Mouse (Mus musculus) midbrain, embryonic 14.5 days (tissue): ENCODE measurements around the gene Popdc3. TPM values are rescaled to one million over a fixed set of nuclear protein-coding genes. Genes with fewer than 3 reads are reported as not detected.

ENCODE experiments used
- ATAC-seq: fragments of 200-750 bp; cut with Nextera tagmentation; 2 replicates; pipeline ENCODE4 v1.8.0; 2017; ENCODE audit warnings: moderate number of reproducible peaks, moderate library complexity; ENCODE audit not compliant: low FRiP score, low TSS enrichment
- DNase-seq: peaks from one replicate; pipeline ENCODE4 v3.0.0-alpha.2; 2015
- H3K27ac ChIP-seq: fragments of 300-500 bp; sonication (generic); replicated peaks from 2 replicates; pipeline ENCODE4 v1.5.1; 2014; ENCODE audit warnings: mild to moderate bottlenecking, low read depth, low read length, moderate library complexity
- H3K27me3 ChIP-seq: fragments of 300-500 bp; sonication (generic); 2 replicates; pipeline ENCODE4 v1.6.1; 2014; ENCODE audit warnings: low read length, control low read depth, mixed read lengths; ENCODE audit not compliant: control insufficient read depth, insufficient read depth
- H3K36me3 ChIP-seq: fragments of 300-500 bp; sonication (generic); 2 replicates; pipeline ENCODE4 v1.6.1; 2014; ENCODE audit warnings: low read length, control low read depth; ENCODE audit not compliant: control insufficient read depth, insufficient read depth
- H3K4me1 ChIP-seq: fragments of 300-500 bp; sonication (generic); 2 replicates; pipeline ENCODE4 v1.6.1; 2014; ENCODE audit warnings: mild to moderate bottlenecking, antibody characterized with exemption, low read length, control low read depth; ENCODE audit not compliant: control insufficient read depth, insufficient read depth
- H3K4me2 ChIP-seq: fragments of 300-500 bp; sonication (generic); 2 replicates; pipeline ENCODE4 v1.6.1; 2014; ENCODE audit warnings: mild to moderate bottlenecking, low read length, moderate library complexity
- H3K4me3 ChIP-seq: fragments of 300-500 bp; sonication (generic); replicated peaks from 2 replicates; pipeline ENCODE4 v1.5.1; 2014; ENCODE audit warnings: low read depth, low read length
- H3K9ac ChIP-seq: fragments of 300-500 bp; sonication (generic); replicated peaks from 2 replicates; pipeline ENCODE4 v1.6.1; 2014; ENCODE audit warnings: mild to moderate bottlenecking, low read length, moderate library complexity
- H3K9me3 ChIP-seq: fragments of 300-500 bp; sonication (generic); 2 replicates; pipeline ENCODE4 v1.6.1; 2016; ENCODE audit warnings: low read length, control low read depth, mixed read lengths; ENCODE audit not compliant: control insufficient read depth
- WGBS: fragments of 180-500 bp; shearing (Covaris S2); extraction: QIAGEN DNeasy Blood & Tissue Kit; methylation state at CpG from one replicate; pipeline ENCODE4 v1.1.7; 2014; 5-methylcytosine and 5-hydroxymethylcytosine counted together
- polyA plus RNA-seq: library from polyadenylated mRNA; unstranded; fragments of >200 nt; fragmentation: Nextera tagmentation; extraction: Ambion mirVana; gene quantifications from 2 replicates; pipeline ENCODE4 v1.2.1, GENCODE M21; 2014

Popdc3 gene
- polyA plus RNA-seq, 1 experiment from 2014 or later, result 0.79 TPM

DNA sequence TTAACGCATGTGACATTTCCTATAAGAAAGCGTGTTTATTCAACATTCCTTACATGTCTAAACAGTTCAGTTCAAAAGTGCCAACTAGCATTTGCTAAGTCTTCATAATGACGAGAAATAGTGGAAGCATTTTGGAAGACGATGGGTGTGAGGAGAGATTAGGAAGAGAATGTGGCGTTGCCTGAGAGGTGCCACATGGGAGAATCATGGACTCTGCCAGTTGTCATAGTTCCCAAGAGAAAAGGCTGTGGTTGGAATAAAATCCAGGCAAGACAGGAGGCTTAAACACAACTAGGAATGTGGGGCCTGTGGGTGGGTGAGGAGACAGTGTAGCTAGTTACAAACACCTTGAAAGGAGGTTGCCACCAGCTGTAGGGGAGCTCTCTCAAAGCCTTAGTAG is 127.3 kb downstream of the Popdc3 start:
- Histone ChIP-seq H3K9me3 (no peaks in the 10 kb centered on the region), H3K4me2 (no peak overlapping the region), H3K9ac (no peak overlapping the region), H3K27ac (no peak overlapping the region), H3K4me3 (no peak overlapping the region), H3K4me1 (no peaks in the 10 kb centered on the region), H3K27me3 (no peaks in the 10 kb centered on the region), H3K36me3 (no peaks in the 10 kb centered on the region)
- ATAC-seq, result no peak
- 81% methylated on average over 5 of the region's 5 CpGs for WGBS
- DNase-seq, result no peak

DNA sequence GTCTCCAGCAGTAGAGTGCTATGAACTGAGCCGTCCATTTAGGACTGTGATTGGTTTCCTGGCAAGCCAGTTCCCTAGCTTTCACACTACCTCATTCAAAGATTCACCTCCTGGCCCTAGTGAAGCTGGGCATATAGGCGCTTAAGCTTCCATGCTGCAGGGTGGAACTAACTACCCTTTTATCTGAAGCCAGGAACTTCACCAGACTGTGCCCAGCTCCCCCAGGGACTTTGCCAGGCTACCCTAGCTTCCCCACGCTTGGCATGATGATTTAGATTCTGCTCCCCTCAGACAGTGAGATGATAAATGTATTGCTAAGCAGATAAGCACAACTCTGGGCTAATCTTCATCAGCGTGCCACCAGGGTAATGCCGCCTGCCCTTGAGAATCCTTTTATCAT is 133.2 kb downstream of the Popdc3 start:
- Histone ChIP-seq H3K36me3 (no peaks in the 10 kb centered on the region), H3K27me3 (no peaks in the 10 kb centered on the region), H3K27ac (no peak overlapping the region), H3K9me3 (no peaks in the 10 kb centered on the region), H3K9ac (no peak overlapping the region), H3K4me2 (no peak overlapping the region), H3K4me1 (no peaks in the 10 kb centered on the region), H3K4me3 (no peak overlapping the region)
- whole genome bisulfite sequencing, result 71% methylated on average over 5 of the region's 5 CpGs
- no peak for DNase-seq
- no peak for ATAC-seq

DNA sequence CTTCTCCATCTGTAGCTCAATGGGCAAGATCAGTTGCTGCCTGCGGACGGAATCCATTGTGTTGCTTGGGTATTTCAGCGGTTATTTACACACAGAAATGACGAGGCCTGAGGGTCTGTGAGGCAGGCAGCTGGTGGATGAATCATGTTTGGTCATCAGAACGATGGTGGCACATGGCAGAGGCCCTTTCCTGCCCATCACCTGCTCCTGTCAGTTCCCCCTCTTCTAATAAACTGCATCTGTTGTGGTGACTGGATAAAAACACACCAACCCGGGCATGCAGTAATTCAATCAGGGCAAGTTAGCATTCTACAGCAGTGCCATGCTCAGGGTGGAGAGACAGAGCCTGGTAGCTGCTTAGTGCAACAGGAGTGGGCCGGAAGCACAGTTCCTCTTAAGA is 133.7 kb downstream of the Popdc3 start:
- ATAC-seq, result no peak

DNA sequence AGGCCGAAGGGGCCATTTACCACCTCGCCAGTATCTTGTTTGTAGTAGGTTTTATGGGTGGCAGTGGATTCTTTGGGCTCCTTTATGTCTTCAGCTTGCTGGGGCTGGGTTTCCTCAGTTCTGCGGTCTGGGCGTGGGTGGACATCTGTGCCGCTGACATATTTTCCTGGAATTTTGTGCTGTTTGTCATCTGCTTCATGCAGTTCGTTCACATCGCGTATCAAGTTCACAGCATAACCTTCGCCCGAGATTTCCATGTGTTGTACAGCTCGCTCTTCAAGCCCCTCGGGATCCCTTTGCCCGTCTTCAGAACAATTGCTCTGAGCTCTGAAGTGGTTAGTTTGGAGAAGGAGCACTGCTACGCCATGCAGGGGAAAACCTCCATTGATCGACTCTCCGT is 137.0 kb downstream of the Popdc3 start:
- Histone ChIP-seq H3K27ac (no peak overlapping the region), H3K4me2 (no peak overlapping the region), H3K4me3 (no peak overlapping the region), H3K36me3 (no peaks in the 10 kb centered on the region), H3K9me3 (no peaks in the 10 kb centered on the region), H3K4me1 (no peaks in the 10 kb centered on the region), H3K27me3 (no peaks in the 10 kb centered on the region), H3K9ac (no peak overlapping the region)
- DNase-seq (no peak), ATAC-seq (no peak)
- WGBS, result 93% methylated on average over 16 of the region's 16 CpGs

More for the DNA sequence above, 133.7 kb downstream of the Popdc3 start:
- no peak overlapping the region for H3K9ac ChIP-seq
- H3K27me3 ChIP-seq, result no peaks in the 10 kb centered on the region
- 62% methylated on average over 7 of the region's 7 CpGs for WGBS
- no peaks in the 10 kb centered on the region for H3K36me3 ChIP-seq
- H3K4me3 ChIP-seq, result no peak overlapping the region
- no peak for DNase-seq
- no peaks in the 10 kb centered on the region for H3K4me1 ChIP-seq
- no peaks in the 10 kb centered on the region for H3K9me3 ChIP-seq
- no peak overlapping the region for H3K4me2 ChIP-seq
- H3K27ac ChIP-seq, result no peak overlapping the region

DNA sequence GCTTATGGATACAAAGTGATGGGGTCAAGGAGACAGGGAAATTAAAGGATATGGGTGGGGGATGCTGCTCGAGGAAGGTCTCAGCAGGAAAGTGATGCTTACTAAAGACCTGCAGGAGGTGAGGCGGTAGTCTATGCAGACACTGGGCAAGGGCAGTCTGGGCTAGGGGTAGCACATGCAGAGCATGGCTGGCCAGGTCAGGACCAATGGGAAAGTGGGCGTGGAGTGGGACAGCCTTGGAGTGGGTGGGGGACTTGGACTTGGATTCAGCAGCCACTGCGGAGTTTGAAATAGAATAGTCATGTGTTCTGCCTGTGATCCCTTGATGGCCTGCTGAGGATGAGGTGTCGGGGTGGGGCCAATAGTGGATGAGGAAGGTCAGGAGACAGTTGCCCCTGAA is 141.0 kb downstream of the Popdc3 start:
- WGBS, result 90% methylated on average over 5 of the region's 5 CpGs
- no peak overlapping the region for H3K9ac ChIP-seq
- no peak overlapping the region for H3K4me2 ChIP-seq
- H3K27me3 ChIP-seq, result no peaks in the 10 kb centered on the region
- H3K4me1 ChIP-seq, result no peaks in the 10 kb centered on the region
- DNase-seq, result no peak
- ATAC-seq, result no peak
- no peaks in the 10 kb centered on the region for H3K36me3 ChIP-seq
- H3K9me3 ChIP-seq, result no peaks in the 10 kb centered on the region
- no peak overlapping the region for H3K27ac ChIP-seq
- no peak overlapping the region for H3K4me3 ChIP-seq

DNA sequence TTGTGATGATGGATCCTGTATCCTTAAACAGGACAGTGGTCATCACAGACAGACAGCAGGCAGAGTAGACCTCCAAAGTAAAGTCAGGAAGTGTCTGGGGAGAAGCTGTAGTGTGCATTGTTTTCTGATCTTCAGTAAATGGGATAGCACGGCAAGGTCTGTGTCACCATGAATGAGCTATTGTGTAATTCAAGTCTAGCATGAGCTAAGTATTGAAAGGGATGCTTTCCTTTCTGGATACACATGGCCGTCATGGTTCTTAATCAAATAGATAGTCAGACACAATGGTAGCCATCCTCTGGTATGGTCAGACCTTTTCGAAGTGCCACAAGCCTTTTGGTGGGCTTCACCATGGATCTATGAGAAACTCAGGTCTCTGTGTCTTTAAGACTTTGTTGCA is 142.4 kb downstream of the Popdc3 start:
- H3K27me3 ChIP-seq, result no peaks in the 10 kb centered on the region
- H3K27ac ChIP-seq, result no peak overlapping the region
- no peaks in the 10 kb centered on the region for H3K36me3 ChIP-seq
- no peaks in the 10 kb centered on the region for H3K9me3 ChIP-seq
- no peak overlapping the region for H3K9ac ChIP-seq
- no peak overlapping the region for H3K4me3 ChIP-seq
- no peak overlapping the region for H3K4me2 ChIP-seq
- 45% methylated on average over 3 of the region's 3 CpGs for WGBS
- DNase-seq (no peak), ATAC-seq (no peak)
- H3K4me1 ChIP-seq, result no peaks in the 10 kb centered on the region

DNA sequence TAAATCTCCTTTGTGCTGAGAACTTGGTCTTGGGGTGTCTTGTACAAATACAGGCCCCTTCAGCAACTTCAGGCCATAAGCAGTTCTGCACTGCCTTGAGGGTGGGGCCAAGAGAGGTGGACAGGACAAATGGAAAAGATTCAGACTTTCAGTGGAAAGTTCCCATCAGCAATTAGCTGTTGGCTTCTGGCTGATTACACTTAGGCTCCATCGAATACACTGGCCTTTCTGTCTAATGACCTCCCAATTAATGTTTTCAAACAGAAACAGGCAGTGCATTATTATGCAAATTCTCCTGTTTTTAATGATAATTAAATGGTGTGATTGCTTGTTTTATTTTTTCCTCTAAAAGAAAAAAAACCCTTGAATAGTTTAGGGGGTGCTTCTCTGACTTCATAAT is 146.3 kb downstream of the Popdc3 start:
- 65% methylated on average over 1 of the region's 1 CpGs for WGBS
- no peaks in the 10 kb centered on the region for H3K4me1 ChIP-seq
- no peaks in the 10 kb centered on the region for H3K36me3 ChIP-seq
- no peaks in the 10 kb centered on the region for H3K9me3 ChIP-seq
- H3K4me3 ChIP-seq, result no peak overlapping the region
- ATAC-seq (no peak), DNase-seq (no peak)
- no peaks in the 10 kb centered on the region for H3K27me3 ChIP-seq
- H3K9ac ChIP-seq, result no peak overlapping the region
- H3K4me2 ChIP-seq, result no peak overlapping the region
- no peak overlapping the region for H3K27ac ChIP-seq

DNA sequence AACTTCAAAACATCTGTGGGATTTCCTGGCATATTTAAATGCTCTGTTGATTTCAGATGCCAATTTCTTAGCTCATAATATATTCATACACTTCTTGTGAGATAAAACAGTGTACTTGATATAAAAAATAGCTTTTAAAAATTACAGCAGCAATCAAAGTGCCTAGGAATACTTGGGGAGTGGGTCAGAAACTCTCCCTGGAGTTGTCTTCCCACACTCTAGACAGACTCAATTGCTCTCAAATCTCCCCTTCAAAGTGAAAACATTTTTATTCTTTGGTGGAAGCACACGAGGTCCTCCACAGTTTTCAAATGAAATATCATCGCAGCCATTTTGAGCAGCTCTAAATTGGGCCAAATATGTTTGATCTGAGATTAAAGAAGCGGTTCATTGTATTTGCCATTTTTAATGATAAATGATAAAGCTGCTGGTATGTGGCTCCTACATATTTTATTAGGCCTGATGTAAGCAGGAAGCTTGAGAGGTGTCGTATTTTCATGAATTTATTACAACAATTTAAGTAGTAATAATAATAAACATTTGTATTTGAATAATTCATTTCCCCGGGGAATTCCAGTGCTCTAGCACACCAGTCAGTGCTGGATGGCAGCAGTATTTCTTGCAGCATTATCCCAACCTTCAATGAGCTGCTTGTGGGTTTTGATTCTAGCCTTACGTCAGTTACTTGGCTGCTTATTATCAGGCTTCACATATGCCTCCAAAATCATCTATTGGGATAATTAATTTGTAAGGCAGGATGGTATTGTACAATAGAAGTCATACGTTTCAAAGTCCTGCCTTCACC is 150.5 kb downstream of the Popdc3 start:
- H3K27ac ChIP-seq, result no peak overlapping the region
- H3K4me1 ChIP-seq, result no peaks in the 10 kb centered on the region
- H3K9me3 ChIP-seq, result no peaks in the 10 kb centered on the region
- ATAC-seq (no peak; the same call in 1 of the 2 replicates), DNase-seq (peak; percentile 58)
- no peaks in the 10 kb centered on the region for H3K27me3 ChIP-seq
- H3K4me2 ChIP-seq, result no peak overlapping the region
- H3K9ac ChIP-seq, result no peak overlapping the region
- no peaks in the 10 kb centered on the region for H3K36me3 ChIP-seq
- WGBS, result 63% methylated on average over 7 of the region's 7 CpGs
- no peak overlapping the region for H3K4me3 ChIP-seq

DNA sequence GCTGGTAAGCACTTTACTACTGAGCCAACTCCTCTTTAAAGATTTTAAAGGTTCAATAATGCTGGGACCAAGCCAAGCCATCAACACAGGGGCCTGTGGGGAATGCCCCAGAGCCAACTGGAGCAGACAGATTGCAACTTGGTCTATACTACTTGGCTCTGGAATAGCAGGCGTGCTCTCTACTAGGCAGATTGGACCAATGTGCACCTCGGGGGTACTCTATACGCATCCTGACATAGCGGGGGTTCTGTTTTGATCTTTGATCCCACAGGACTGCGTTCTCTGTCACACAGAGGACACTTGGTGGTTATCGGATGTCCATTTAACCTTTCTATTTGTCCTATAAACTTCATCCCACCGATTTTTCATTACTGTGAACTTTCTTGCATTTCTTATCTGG is 157.0 kb downstream of the Popdc3 start:
- ATAC-seq (0 out of 2 replicates have a peak, but pooled peaks have one; percentile 34), DNase-seq (no peak)
- Histone ChIP-seq H3K9me3 (no peaks in the 10 kb centered on the region), H3K36me3 (no peaks in the 10 kb centered on the region), H3K4me2 (peak overlapping the region; percentile 89), H3K4me1 (no peaks in the 10 kb centered on the region), H3K9ac (no peak overlapping the region), H3K27ac (no peak overlapping the region), H3K4me3 (peak overlapping the region; percentile 61), H3K27me3 (peaks cover 25% of the 10 kb centered on the region; the same call in 1 of the 2 replicates)
- 26% methylated on average over 7 of the region's 7 CpGs for WGBS
